Mouse (Mus musculus): ENCODE data around the gene Ttc6. TPM values are rescaled to one million over a fixed set of nuclear protein-coding genes. Genes with fewer than 3 reads are reported as not detected.
A peak's percentile ranks its signal among the peaks of the same experiment; 100 is the strongest.

Gene Ttc6
- total and polyA plus RNA-seq, 2 experiments, result 1.0 TPM

DNA sequence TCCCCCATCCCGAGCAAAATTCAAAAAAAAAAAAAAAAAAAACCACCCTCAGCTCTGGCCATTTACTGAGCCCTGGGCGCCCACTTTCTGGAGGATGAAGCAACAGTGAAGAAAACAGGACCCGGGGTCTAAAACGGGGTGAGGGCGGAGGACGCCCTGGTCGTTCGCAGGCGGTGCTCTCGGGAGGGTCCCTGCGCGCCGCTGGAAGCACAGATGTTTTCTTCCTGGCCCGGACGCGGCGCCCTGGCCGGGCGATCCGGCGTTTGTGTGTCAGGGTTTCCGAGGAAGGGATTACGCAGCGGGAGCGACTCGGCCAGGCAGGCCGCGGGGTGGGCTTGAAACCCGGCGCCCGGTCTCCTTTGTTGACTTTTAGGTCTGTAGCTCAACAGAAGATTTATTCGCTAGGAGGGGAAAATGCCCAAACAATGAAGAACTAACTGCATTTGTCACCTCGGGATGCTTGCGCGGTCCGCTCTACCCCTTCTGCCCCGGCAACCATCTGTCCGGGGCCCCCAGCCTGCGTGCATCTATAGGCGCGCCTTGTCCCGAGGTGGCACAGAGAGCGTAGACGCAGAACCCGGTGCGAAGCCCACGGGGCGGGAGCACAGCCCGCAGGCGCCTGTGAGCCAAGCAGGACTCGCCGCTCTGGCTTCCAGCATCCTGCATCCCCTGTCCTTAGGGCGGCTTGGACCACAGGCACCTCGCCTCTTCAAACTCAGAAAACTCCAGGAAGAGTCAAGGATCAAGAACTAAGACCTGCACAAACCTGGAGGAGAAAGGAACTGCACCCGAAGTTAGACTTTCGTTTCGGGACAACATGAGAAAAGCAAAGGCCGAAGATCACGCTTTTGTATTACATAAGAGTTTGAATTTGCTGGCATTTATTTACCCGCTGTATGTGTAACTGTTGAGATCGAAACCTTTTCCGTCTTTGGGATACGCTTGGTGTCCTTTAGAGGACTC lies 25.0 kb upstream of the Ttc6 start:
- TF ChIP-seq CTCF (IDR thresholded peaks at IDR 0.05; ENCODE audit: low read depth, low read length), result 0 out of 2 replicates have a peak, but pooled peaks have one; percentile 19
- 0 out of 2 replicates have a peak, but pooled peaks have one; percentile 7 for TF ChIP-seq POLR2A (IDR thresholded peaks at IDR 0.05; ENCODE audit: extremely low read depth, insufficient read depth, low read length)
- Histone ChIP-seq H3K27ac (replicated peaks; ENCODE audit: insufficient read depth, low read depth, low read length) (peak overlapping the region; percentile 100), H3K9ac (ENCODE audit: low read depth, low read length) (peak overlapping the region; percentile 98), H3K4me3 (ENCODE audit: insufficient read depth, low read depth, low read length) (peak overlapping the region; percentile 74), H3K4me1 (ENCODE audit: control insufficient read depth, insufficient read depth, low read length) (peaks cover 9% of the 10 kb centered on the region; the same call in 1 of the 2 replicates), H3K27me3 (ENCODE audit: control insufficient read depth, insufficient read depth, low read length) (no peaks in the 10 kb centered on the region), H3K79me2 (ENCODE audit: control insufficient read depth, insufficient read depth, low read length) (peaks cover 7% of the 10 kb centered on the region; the same call in 1 of the 2 replicates), H3K36me3 (ENCODE audit: control insufficient read depth, insufficient read depth, low read length) (peaks cover 3% of the 10 kb centered on the region; the same call in 1 of the 2 replicates)
- 2% methylated on average over 63 of the region's 63 CpGs for WGBS
- DNase-seq (ENCODE audit: extremely low read depth, low read depth, low spot score), result peak; percentile 95

- Histone ChIP-seq H3K4me1 (ENCODE audit: control insufficient read depth, insufficient read depth, low read length) (peaks cover 9% of the 10 kb centered on the region; the same call in 1 of the 2 replicates), H3K4me3 (ENCODE audit: insufficient read depth, low read depth, low read length) (peak overlapping the region; percentile 46), H3K79me2 (ENCODE audit: control insufficient read depth, insufficient read depth, low read length) (peaks cover 7% of the 10 kb centered on the region; the same call in 1 of the 2 replicates), H3K9ac (ENCODE audit: low read depth, low read length) (peak overlapping the region; percentile 82), H3K36me3 (ENCODE audit: control insufficient read depth, insufficient read depth, low read length) (peaks cover 3% of the 10 kb centered on the region; the same call in 1 of the 2 replicates), H3K27me3 (ENCODE audit: control insufficient read depth, insufficient read depth, low read length) (no peaks in the 10 kb centered on the region), H3K27ac (replicated peaks; ENCODE audit: insufficient read depth, low read depth, low read length) (peak overlapping the region; percentile 100)
- WGBS, result 2% methylated on average over 10 of the region's 10 CpGs
- no peak for TF ChIP-seq POLR2A (IDR thresholded peaks at IDR 0.05; ENCODE audit: extremely low read depth, insufficient read depth, low read length)
- no peak for TF ChIP-seq CTCF (IDR thresholded peaks at IDR 0.05; ENCODE audit: low read depth, low read length)
- no peak for DNase-seq (ENCODE audit: extremely low read depth, low read depth, low spot score)
Measured at GRCm38 (mm10) chr12:57539551-57539985, 24.3 kb upstream of the Ttc6 start.

GRCm38 (mm10) chr12:57541118-57541517 lies 22.8 kb upstream of the Ttc6 start:
- Histone ChIP-seq H3K79me2 (ENCODE audit: control insufficient read depth, insufficient read depth, low read length) (peaks cover 7% of the 10 kb centered on the region; the same call in 1 of the 2 replicates), H3K27me3 (ENCODE audit: control insufficient read depth, insufficient read depth, low read length) (no peaks in the 10 kb centered on the region), H3K9ac (ENCODE audit: low read depth, low read length) (peak overlapping the region; percentile 62), H3K27ac (replicated peaks; ENCODE audit: insufficient read depth, low read depth, low read length) (peak overlapping the region; percentile 56), H3K36me3 (ENCODE audit: control insufficient read depth, insufficient read depth, low read length) (peaks cover 3% of the 10 kb centered on the region; the same call in 1 of the 2 replicates), H3K4me3 (ENCODE audit: insufficient read depth, low read depth, low read length) (peak overlapping the region; percentile 35; the same call in 1 of the 2 replicates), H3K4me1 (ENCODE audit: control insufficient read depth, insufficient read depth, low read length) (peaks cover 8% of the 10 kb centered on the region; the same call in 1 of the 2 replicates)
- no peak for TF ChIP-seq POLR2A (IDR thresholded peaks at IDR 0.05; ENCODE audit: extremely low read depth, insufficient read depth, low read length)
- TF ChIP-seq CTCF (IDR thresholded peaks at IDR 0.05; ENCODE audit: low read depth, low read length), result no peak
- 21% methylated on average over 6 of the region's 6 CpGs for WGBS
- peak; percentile 41 for DNase-seq (ENCODE audit: extremely low read depth, low read depth, low spot score)

- DNase-seq (ENCODE audit: extremely low read depth, low read depth, low spot score), result peak; percentile 45
- Histone ChIP-seq H3K4me3 (ENCODE audit: insufficient read depth, low read depth, low read length) (peak overlapping the region; percentile 77), H3K4me1 (ENCODE audit: control insufficient read depth, insufficient read depth, low read length) (peaks cover 7% of the 10 kb centered on the region; the same call in 1 of the 2 replicates), H3K27me3 (ENCODE audit: control insufficient read depth, insufficient read depth, low read length) (no peaks in the 10 kb centered on the region), H3K27ac (replicated peaks; ENCODE audit: insufficient read depth, low read depth, low read length) (peak overlapping the region; percentile 92), H3K79me2 (ENCODE audit: control insufficient read depth, insufficient read depth, low read length) (peaks cover 7% of the 10 kb centered on the region; the same call in 1 of the 2 replicates), H3K36me3 (ENCODE audit: control insufficient read depth, insufficient read depth, low read length) (peaks cover 3% of the 10 kb centered on the region; the same call in 1 of the 2 replicates), H3K9ac (ENCODE audit: low read depth, low read length) (peak overlapping the region; percentile 80)
- 9% methylated on average over 46 of the region's 46 CpGs for WGBS
- TF ChIP-seq CTCF (IDR thresholded peaks at IDR 0.05; ENCODE audit: low read depth, low read length), result peak; percentile 50
- no peak for TF ChIP-seq POLR2A (IDR thresholded peaks at IDR 0.05; ENCODE audit: extremely low read depth, insufficient read depth, low read length)
Measured at GRCm38 (mm10) chr12:57541931-57542745, 21.8 kb upstream of the Ttc6 start.
